Mouse (Mus musculus) adrenal gland, adult 18-20 months (tissue): ENCODE measurements around the gene Tmem59l. TPM values are rescaled to one million over a fixed set of nuclear protein-coding genes. Genes with fewer than 3 reads are reported as not detected.

Experiments used
- DNase-seq, 2 experiments: peaks; one replicate each; pipeline ENCODE4 v3.0.0; 2021 to 2022; ENCODE audit warnings: low spot score in 2 of 2
- total RNA-seq, 2 experiments: library from RNA; stranded (reverse); gene quantifications; 1 replicate in 1 of 2; 2 replicates in 1 of 2; pipeline ENCODE4 v1.2.3; 2021

Tmem59l gene
- total RNA-seq, 2 experiments from 2014 or later, result 20.4 to 26.4 TPM

GRCm38 (mm10) chr8:70463306-70463705 is 23.9 kb downstream of the Tmem59l start:
- DNase-seq, result no peak

- no peak for DNase-seq
These were observed 24.7 kb downstream of the Tmem59l start for GRCm38 (mm10) chr8:70462516-70462813.

- DNase-seq, result peak; percentile 54 to 56
These were observed 25.2 kb downstream of the Tmem59l start for GRCm38 (mm10) chr8:70461765-70462515.

GRCm38 (mm10) chr8:70460606-70461005 is 26.6 kb downstream of the Tmem59l start:
- DNase-seq, result no peak

GRCm38 (mm10) chr8:70460199-70460598 is 27.0 kb downstream of the Tmem59l start:
- no peak for DNase-seq

- no peak for DNase-seq
These were observed 27.5 kb downstream of the Tmem59l start for GRCm38 (mm10) chr8:70459636-70460035.

GRCm38 (mm10) chr8:70458462-70458861 is 28.7 kb downstream of the Tmem59l start:
- no peak for DNase-seq

GRCm38 (mm10) chr8:70457882-70458281 is 29.3 kb downstream of the Tmem59l start:
- no peak for DNase-seq

GRCm38 (mm10) chr8:70456996-70457395 is 30.2 kb downstream of the Tmem59l start:
- DNase-seq, result no peak

- DNase-seq, result no peak
These were observed 33.3 kb downstream of the Tmem59l start for GRCm38 (mm10) chr8:70453852-70454251.

- no peak for DNase-seq
These were observed 34.8 kb downstream of the Tmem59l start for GRCm38 (mm10) chr8:70452196-70452966.

- no peak for DNase-seq
These were observed 39.3 kb downstream of the Tmem59l start for GRCm38 (mm10) chr8:70447639-70448420.

- DNase-seq, result no peak
These were observed 41.2 kb downstream of the Tmem59l start for GRCm38 (mm10) chr8:70445988-70446387.

GRCm38 (mm10) chr8:70443326-70443725 is 43.8 kb downstream of the Tmem59l start:
- no peak for DNase-seq

- no peak for DNase-seq
These were observed 45.6 kb downstream of the Tmem59l start for GRCm38 (mm10) chr8:70441565-70441964.

- DNase-seq, result no peak
These were observed 46.9 kb downstream of the Tmem59l start for GRCm38 (mm10) chr8:70440246-70440645.

GRCm38 (mm10) chr8:70439848-70440179 is 47.3 kb downstream of the Tmem59l start:
- no peak for DNase-seq

GRCm38 (mm10) chr8:70439055-70439847 is 47.9 kb downstream of the Tmem59l start, which contains the start of gene Crtc1:
TSS of gene Crtc1 (minus strand) at chr8:70439579.
- DNase-seq, result peak; percentile 98

GRCm38 (mm10) chr8:70438423-70438822 is 48.7 kb downstream of the Tmem59l start:
- DNase-seq, result no peak

GRCm38 (mm10) chr8:70435156-70435555 is 52.0 kb downstream of the Tmem59l start:
- no peak for DNase-seq
